In genomic region chr15:27789325-27789724, GRCm38 (mm10) we compare ENCODE assay signal across 11 mouse cellular contexts.
DNase-seq lines count a peak whose midpoint lies in the region; ATAC-seq and TF ChIP-seq lines count a peak whose summit lies in the region.
"Had no signal": no experiment of that assay in that cellular context is flagged by ENCODE, and none has a peak within 500 bp of the region (broad histone marks: within the 10 kb centered on the region; RNA-seq: fewer than 3 reads in every experiment).

No protein-coding gene starts in this region.

- peaks cover 42% of the 10 kb centered on the region for H3K4me1 ChIP-seq in lung, embryonic 14.5 days (ENCODE audit: insufficient read depth)
- H3K4me1 ChIP-seq in hindbrain, embryonic 13.5 days (replicated peaks): peaks cover 90% of the 10 kb centered on the region
- H3K4me1 ChIP-seq in stomach, embryonic 14.5 days (ENCODE audit: control insufficient read depth, insufficient read depth, low read length): peaks cover 49% of the 10 kb centered on the region
- peaks cover 15% of the 10 kb centered on the region for H3K4me1 ChIP-seq in liver, postnatal 0 days (ENCODE audit: insufficient read depth)

- TF ChIP-seq EP300 in liver, postnatal 0 days (IDR thresholded peaks at IDR 0.05; ENCODE audit: low read depth): no peak

- no peaks in the 10 kb centered on the region; the same call in 1 of the 2 replicates for H3K36me3 ChIP-seq in lung, embryonic 14.5 days (ENCODE audit: insufficient read depth)
- no peaks in the 10 kb centered on the region for H3K36me3 ChIP-seq in hindbrain, embryonic 13.5 days
- no peaks in the 10 kb centered on the region for H3K36me3 ChIP-seq in stomach, embryonic 14.5 days (ENCODE audit: control insufficient read depth, insufficient read depth, low read length)
- H3K36me3 ChIP-seq in liver, postnatal 0 days (replicated peaks; ENCODE audit: insufficient read depth, low read length): no peaks in the 10 kb centered on the region

- DNase-seq in gastrocnemius, adult 2 months: no peak
- DNase-seq in gastrocnemius, postnatal 36 days: no peak
- no peak for DNase-seq in lung, embryonic 14.5 days
- DNase-seq in lung, postnatal 14 days: no peak
- DNase-seq in layer of hippocampus, adult 9-10 months (ENCODE audit: low spot score): no peak
- DNase-seq in liver, postnatal 0 days: no peak
- DNase-seq: adrenal gland, adult 2 months; cerebellum, adult 9-10 months had no signal

- no peak overlapping the region for H3K4me3 ChIP-seq in gastrocnemius, adult 2 months
- no peak overlapping the region for H3K4me3 ChIP-seq in lung, embryonic 14.5 days (ENCODE audit: low read depth, low read length)
- H3K4me3 ChIP-seq in hindbrain, embryonic 13.5 days: no peak overlapping the region
- no peak overlapping the region for H3K4me3 ChIP-seq in stomach, embryonic 14.5 days (ENCODE audit: low read depth, low read length)
- H3K4me3 ChIP-seq in liver, postnatal 0 days (ENCODE audit: low read depth, low read length): no peak overlapping the region

- H3K9ac ChIP-seq in lung, embryonic 14.5 days: no peak overlapping the region
- no peak overlapping the region for H3K9ac ChIP-seq in hindbrain, embryonic 13.5 days
- no peak overlapping the region for H3K9ac ChIP-seq in stomach, embryonic 14.5 days (replicated peaks; ENCODE audit: low read depth, low read length)
- no peak overlapping the region for H3K9ac ChIP-seq in liver, postnatal 0 days (replicated peaks)

- no peak for ATAC-seq in lung, embryonic 14.5 days (ENCODE audit: insufficient read depth)
- no peak for ATAC-seq in hindbrain, embryonic 13.5 days (ENCODE audit: low FRiP score)
- no peak for ATAC-seq in stomach, embryonic 14.5 days (ENCODE audit: insufficient number of reproducible peaks, insufficient read depth, low FRiP score, low read depth)
- ATAC-seq in liver, postnatal 0 days: no peak
- ATAC-seq: inflammation-experienced regulatory T-cells, adult 6 months had no signal

- no peaks in the 10 kb centered on the region for H3K27me3 ChIP-seq in lung, embryonic 14.5 days (ENCODE audit: insufficient read depth, low read length)
- H3K27me3 ChIP-seq in hindbrain, embryonic 13.5 days: no peaks in the 10 kb centered on the region
- no peaks in the 10 kb centered on the region for H3K27me3 ChIP-seq in stomach, embryonic 14.5 days (ENCODE audit: control insufficient read depth, insufficient read depth, low read length)
- no peaks in the 10 kb centered on the region for H3K27me3 ChIP-seq in liver, postnatal 0 days (ENCODE audit: insufficient read depth, low read length)

- WGBS in lung, embryonic 14.5 days: 47% methylated on average over 3 of the region's 3 CpGs
- 49% methylated on average over 3 of the region's 3 CpGs for WGBS in hindbrain, embryonic 13.5 days
- WGBS in stomach, embryonic 14.5 days: 36% methylated on average over 3 of the region's 3 CpGs
- WGBS in liver, postnatal 0 days (ENCODE audit: insufficient replicate concordance): 78% methylated on average over 3 of the region's 3 CpGs

- H3K4me2 ChIP-seq in lung, embryonic 14.5 days: no peak overlapping the region
- H3K4me2 ChIP-seq in hindbrain, embryonic 13.5 days: no peak overlapping the region
- no peak overlapping the region for H3K4me2 ChIP-seq in stomach, embryonic 14.5 days (replicated peaks; ENCODE audit: low read depth, low read length)
- H3K4me2 ChIP-seq in liver, postnatal 0 days (ENCODE audit: low read depth, low read length): no peak overlapping the region

- no peaks in the 10 kb centered on the region for H3K9me3 ChIP-seq in lung, embryonic 14.5 days (ENCODE audit: low read depth, low read length)
- H3K9me3 ChIP-seq in hindbrain, embryonic 13.5 days: no peaks in the 10 kb centered on the region
- H3K9me3 ChIP-seq in stomach, embryonic 14.5 days (ENCODE audit: control insufficient read depth, low read depth, low read length): no peaks in the 10 kb centered on the region
- no peaks in the 10 kb centered on the region for H3K9me3 ChIP-seq in liver, postnatal 0 days (ENCODE audit: low read length)

- intact Hi-C loops in gastrocnemius, adult 2 months (cut with DNase I): no loop called here
- intact Hi-C loops in gastrocnemius, postnatal 36 days (cut with DNase I): no loop called here

- no peak for TF ChIP-seq CTCF in gastrocnemius, adult 2 months (IDR thresholded peaks at IDR 0.05)
- TF ChIP-seq CTCF in lung, embryonic 14.5 days (IDR thresholded peaks at IDR 0.05; ENCODE audit: low read depth): no peak
- TF ChIP-seq CTCF in liver, postnatal 0 days (IDR thresholded peaks at IDR 0.05; ENCODE audit: low read depth): no peak

- peak overlapping the region; percentile 8; the same call in 1 of the 2 replicates for H3K27ac ChIP-seq in gastrocnemius, adult 2 months
- H3K27ac ChIP-seq in lung, embryonic 14.5 days (ENCODE audit: low read depth): peak overlapping the region; percentile 71; the same call in 1 of the 2 replicates
- H3K27ac ChIP-seq in hindbrain, embryonic 13.5 days: peak overlapping the region; percentile 93
- peak overlapping the region; percentile 94 for H3K27ac ChIP-seq in stomach, embryonic 14.5 days (ENCODE audit: low read length)
- no peak overlapping the region for H3K27ac ChIP-seq in liver, postnatal 0 days (ENCODE audit: low read depth)
